Mouse (Mus musculus) left cerebral cortex, adult 9 months (tissue): ENCODE data around the gene Oxct1.

Experiments
- DNase-seq, 2 experiments: peaks; one replicate each; pipeline ENCODE4 v3.0.0; 2022; ENCODE audit warnings: low spot score in 2 of 2

Oxct1 gene

GRCm38 (mm10) chr15:4026231-4026773 lies at the start of gene Oxct1:
Oxct1 (plus strand) TSS chr15:4026383.
- peak; percentile 90 to 95 for DNase-seq

- no peak for DNase-seq
These were observed 47.9 kb upstream of the Oxct1 start for GRCm38 (mm10) chr15:3978279-3978678.

- peak; percentile 38 to 74 for DNase-seq
These were observed 46.9 kb upstream of the Oxct1 start, which contains the start of gene Fbxo4 for GRCm38 (mm10) chr15:3979061-3979848. Fbxo4 (minus strand) TSS chr15:3979573.

- DNase-seq = no peak
These were observed 46.3 kb upstream of the Oxct1 start for GRCm38 (mm10) chr15:3979871-3980270.

- no peak for DNase-seq
These were observed 43.5 kb upstream of the Oxct1 start for GRCm38 (mm10) chr15:3982732-3983131.

GRCm38 (mm10) chr15:3984876-3985275 lies 41.3 kb upstream of the Oxct1 start:
- DNase-seq = no peak

- DNase-seq = no peak
These were observed 38.2 kb upstream of the Oxct1 start for GRCm38 (mm10) chr15:3987981-3988380.

- no peak for DNase-seq
These were observed 31.2 kb upstream of the Oxct1 start for GRCm38 (mm10) chr15:3994852-3995447.

- DNase-seq = peak; percentile 97 to 98
These were observed 30.5 kb upstream of the Oxct1 start, which contains the start of gene AW549877 for GRCm38 (mm10) chr15:3995448-3996266. AW549877 (minus strand) TSS chr15:3995744.

GRCm38 (mm10) chr15:3996267-3997010 lies 29.7 kb upstream of the Oxct1 start:
- no peak for DNase-seq

- no peak for DNase-seq
These were observed 27.0 kb upstream of the Oxct1 start for GRCm38 (mm10) chr15:3999144-3999543.

GRCm38 (mm10) chr15:4000536-4000935 lies 25.6 kb upstream of the Oxct1 start:
- no peak for DNase-seq

GRCm38 (mm10) chr15:4013873-4014272 lies 12.3 kb upstream of the Oxct1 start:
- DNase-seq = no peak

GRCm38 (mm10) chr15:4020711-4021110 lies 5.5 kb upstream of the Oxct1 start:
- no peak for DNase-seq

- no peak for DNase-seq
These were observed 2.4 kb upstream of the Oxct1 start for GRCm38 (mm10) chr15:4023747-4024146.

GRCm38 (mm10) chr15:4024726-4025507 lies 1.3 kb upstream of the Oxct1 start:
- DNase-seq = no peak

- DNase-seq = no peak
These were observed 677 bp upstream of the Oxct1 start for GRCm38 (mm10) chr15:4025508-4025904.

- DNase-seq = peak; percentile 71 to 86
These were observed 825 bp downstream of the Oxct1 start for GRCm38 (mm10) chr15:4026831-4027584.

GRCm38 (mm10) chr15:4027671-4028410 lies 1.7 kb downstream of the Oxct1 start:
- DNase-seq = no peak
